Mouse (Mus musculus) spleen, adult 2 months (tissue): ENCODE measurements around the gene Map4.

Source experiments
- CTCF ChIP-seq: fragments of 200-500 bp; IDR thresholded peaks from 2 replicates; pipeline ENCODE4 v1.5.1; 2011; ENCODE audit warnings: mild to moderate bottlenecking, inconsistent platforms; ENCODE audit not compliant: insufficient read depth, insufficient read length, insufficient replicate concordance; ENCODE audit errors: extremely low read depth
- POLR2A ChIP-seq: fragments of 200-500 bp; IDR thresholded peaks from 2 replicates; pipeline ENCODE4 v1.6.1; 2011; ENCODE audit warnings: low read depth, low read length, inconsistent platforms

GRCm38 (mm10) chr9:109907774-109908465 is 23.3 kb upstream of the Map4 start:
- TF ChIP-seq POLR2A (no peak), CTCF (no peak)
